Mouse (Mus musculus) kidney, adult 2 months (tissue): ENCODE results near the gene Lman2. TPM values are rescaled to one million over a fixed set of nuclear protein-coding genes. Genes with fewer than 3 reads are reported as not detected.
A peak's percentile ranks its signal among the peaks of the same experiment; 100 is the strongest.

Experiments
- DNase-seq: peaks from one replicate; pipeline ENCODE4 v3.0.0; 2021
- H3K27ac ChIP-seq: fragments of 200-500 bp; 2 replicates; pipeline ENCODE4 v1.5.1; 2012; ENCODE audit warnings: low read depth, low read length, control low read depth, inconsistent platforms; ENCODE audit not compliant: insufficient read depth
- H3K27me3 ChIP-seq: fragments of 200-500 bp; replicated peaks from 2 replicates; pipeline ENCODE4 v1.6.1; 2012; ENCODE audit warnings: mild to moderate bottlenecking, moderate library complexity, low read length, inconsistent platforms; ENCODE audit not compliant: control insufficient read depth, insufficient read depth
- H3K36me3 ChIP-seq: fragments of 200-500 bp; 2 replicates; pipeline ENCODE4 v1.6.1; 2012; ENCODE audit warnings: mild to moderate bottlenecking, moderate library complexity, low read length, inconsistent platforms; ENCODE audit not compliant: control insufficient read depth, insufficient read depth
- H3K4me1 ChIP-seq: fragments of 200-500 bp; 2 replicates; pipeline ENCODE4 v1.6.1; 2011; ENCODE audit warnings: low read length; ENCODE audit not compliant: control insufficient read depth, insufficient read depth
- H3K4me3 ChIP-seq: fragments of 200-500 bp; 2 replicates; pipeline ENCODE4 v1.5.1; 2011; ENCODE audit warnings: mild to moderate bottlenecking, low read depth, low read length, control low read depth; ENCODE audit not compliant: insufficient read depth
- CTCF ChIP-seq: fragments of 200-500 bp; conservative IDR thresholded peaks from 2 replicates; pipeline ENCODE4 v1.5.1; 2011; ENCODE audit warnings: low read depth, mild to moderate bottlenecking, control low read depth, low read length, moderate library complexity, mixed read lengths; ENCODE audit not compliant: insufficient read depth, insufficient read length
- POLR2A ChIP-seq: fragments of 200-500 bp; IDR thresholded peaks from one replicate; pipeline ENCODE4 v1.6.1; 2011; ENCODE audit warnings: low read depth, low read length, control low read depth
- WGBS: fragments of 180-500 bp; shearing (Covaris S2); methylation state at CpG from one replicate; pipeline ENCODE4 v1.1.7; 2018; 5-methylcytosine and 5-hydroxymethylcytosine counted together
- polyA plus RNA-seq: library from polyadenylated mRNA; depleted of rRNA; stranded (reverse); fragments of >200 nt; gene quantifications from 2 replicates; pipeline ENCODE4 v1.2.3, GENCODE M21; 2012

Lman2 gene
- polyA plus RNA-seq, 1 experiment: 114 TPM

DNA sequence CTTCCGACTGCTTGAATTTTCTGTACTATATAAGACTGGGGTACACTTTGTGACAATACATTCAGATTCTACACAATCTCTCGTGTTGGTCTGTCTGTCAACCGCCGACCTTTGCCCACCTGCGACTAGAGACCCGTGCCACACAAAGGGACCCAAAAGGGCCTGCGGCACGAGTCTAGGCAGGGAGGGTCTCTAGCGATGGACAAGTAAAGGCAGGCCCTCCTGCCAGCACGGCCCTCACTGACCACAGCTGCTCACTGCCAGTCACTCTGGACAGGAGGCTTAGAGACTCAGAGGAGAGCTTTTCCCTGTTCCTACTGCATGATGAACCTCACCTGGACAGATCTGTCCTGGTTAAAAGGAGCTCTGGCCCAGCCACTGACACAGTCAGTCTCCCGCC lies 20.1 kb downstream of the Lman2 start:
- no peak for DNase-seq
- H3K4me1 ChIP-seq: peaks cover 3% of the 10 kb centered on the region; the same call in 1 of the 2 replicates
- no peaks in the 10 kb centered on the region for H3K36me3 ChIP-seq
- TF ChIP-seq CTCF (no peak), POLR2A (no peak)
- 43% methylated on average over 11 of the region's 11 CpGs for WGBS
- H3K27ac ChIP-seq: no peak overlapping the region
- H3K4me3 ChIP-seq: no peak overlapping the region
- no peaks in the 10 kb centered on the region for H3K27me3 ChIP-seq

DNA sequence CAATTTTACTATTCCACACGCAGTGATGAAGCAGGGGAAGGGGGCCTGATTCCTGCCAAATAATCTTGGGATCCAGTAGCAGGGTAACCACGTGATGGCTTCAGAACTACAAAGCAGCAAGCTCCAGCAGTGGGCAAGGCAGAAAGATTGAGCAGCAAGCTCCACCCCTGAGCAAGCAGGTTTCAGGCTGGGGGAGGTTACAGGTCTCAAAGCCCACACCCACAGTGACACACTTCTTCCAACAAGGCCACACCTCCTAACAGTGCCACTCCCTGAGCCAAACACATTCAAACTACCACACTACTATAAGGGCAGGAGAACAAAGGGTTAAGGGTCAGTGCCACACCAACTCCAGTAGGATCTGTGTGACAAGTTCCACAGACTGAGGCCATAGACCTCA lies 23.3 kb downstream of the Lman2 start:
- TF ChIP-seq POLR2A: no peak
- TF ChIP-seq CTCF: no peak
- Histone ChIP-seq H3K27ac (no peak overlapping the region), H3K27me3 (no peaks in the 10 kb centered on the region), H3K36me3 (no peaks in the 10 kb centered on the region), H3K4me3 (no peak overlapping the region), H3K4me1 (peaks cover 5% of the 10 kb centered on the region; the same call in 1 of the 2 replicates)
- DNase-seq: peak; percentile 20
- 25% methylated on average over 2 of the region's 2 CpGs for WGBS

- no peak for TF ChIP-seq POLR2A
- no peaks in the 10 kb centered on the region for H3K27me3 ChIP-seq
- no peak overlapping the region for H3K4me3 ChIP-seq
- no peak for DNase-seq
- no peaks in the 10 kb centered on the region for H3K36me3 ChIP-seq
- no peak overlapping the region for H3K27ac ChIP-seq
- 51% methylated on average over 12 of the region's 12 CpGs for WGBS
- H3K4me1 ChIP-seq: peaks cover 5% of the 10 kb centered on the region; the same call in 1 of the 2 replicates
Measured at GRCm38 (mm10) chr13:55338131-55339054, 24.2 kb downstream of the Lman2 start.

DNA sequence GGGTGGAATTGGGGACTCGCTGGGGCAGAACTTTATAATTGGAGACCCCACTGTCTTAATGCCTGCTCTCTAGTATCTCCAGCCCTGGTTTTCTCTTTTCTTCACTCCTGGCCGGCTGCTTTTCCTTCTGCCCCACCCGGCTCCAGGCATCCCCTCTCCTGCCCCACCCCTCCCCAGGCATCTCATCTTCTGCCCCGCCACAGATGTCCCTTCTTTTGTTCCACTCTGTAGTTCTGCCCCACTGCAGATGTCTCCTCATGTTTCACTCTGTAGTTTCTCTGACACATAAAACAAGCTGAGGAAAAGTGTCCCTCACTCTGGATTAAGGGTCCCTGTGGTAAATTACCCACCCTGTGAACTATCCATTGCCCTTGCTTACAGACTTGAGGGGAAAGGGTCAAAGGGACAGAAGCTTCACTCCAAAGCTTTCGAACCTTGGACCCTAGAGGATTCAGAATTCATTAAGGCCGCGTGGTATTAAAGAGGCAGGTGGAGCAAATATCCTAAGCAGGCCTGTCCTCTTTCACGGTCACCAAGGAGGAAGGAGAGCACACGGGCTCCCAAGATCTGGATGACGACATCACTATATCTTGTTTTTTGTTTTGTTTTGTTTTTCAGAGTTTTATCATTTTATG lies 25.1 kb downstream of the Lman2 start:
- Histone ChIP-seq H3K36me3 (no peaks in the 10 kb centered on the region), H3K4me3 (no peak overlapping the region), H3K27ac (no peak overlapping the region), H3K4me1 (peaks cover 5% of the 10 kb centered on the region; the same call in 1 of the 2 replicates), H3K27me3 (no peaks in the 10 kb centered on the region)
- no peak for TF ChIP-seq POLR2A
- TF ChIP-seq CTCF: no peak
- peak; percentile 72 for DNase-seq
- WGBS: 44% methylated on average over 10 of the region's 10 CpGs

GRCm38 (mm10) chr13:55335701-55336100 lies 26.9 kb downstream of the Lman2 start:
- no peak overlapping the region for H3K4me3 ChIP-seq
- H3K27ac ChIP-seq: no peak overlapping the region
- TF ChIP-seq CTCF (no peak), POLR2A (no peak)
- H3K4me1 ChIP-seq: peaks cover 5% of the 10 kb centered on the region; the same call in 1 of the 2 replicates
- H3K36me3 ChIP-seq: no peaks in the 10 kb centered on the region
- WGBS: 87% methylated on average over 4 of the region's 4 CpGs
- no peak for DNase-seq
- no peaks in the 10 kb centered on the region for H3K27me3 ChIP-seq

GRCm38 (mm10) chr13:55332331-55332730 lies 30.3 kb downstream of the Lman2 start:
- TF ChIP-seq CTCF (no peak), POLR2A (no peak)
- WGBS: 89% methylated on average over 3 of the region's 3 CpGs

More at GRCm38 (mm10) chr13:55332331-55332730, 30.3 kb downstream of the Lman2 start:
- Histone ChIP-seq H3K27ac (no peak overlapping the region), H3K4me3 (no peak overlapping the region), H3K4me1 (peaks cover 9% of the 10 kb centered on the region; the same call in 1 of the 2 replicates), H3K36me3 (no peaks in the 10 kb centered on the region), H3K27me3 (no peaks in the 10 kb centered on the region)
- no peak for DNase-seq
